Mouse (Mus musculus) stomach, embryonic 14.5 days (tissue): Measurements from ENCODE around the gene Itpr1. TPM values are rescaled to one million over a fixed set of nuclear protein-coding genes. Genes with fewer than 3 reads are reported as not detected.

Experiments used
- ATAC-seq: fragments of 200-750 bp; cut with Nextera tagmentation; 2 replicates; pipeline ENCODE4 v1.8.0; 2017; ENCODE audit warnings: low read depth, moderate TSS enrichment; ENCODE audit not compliant: insufficient number of reproducible peaks, insufficient read depth, low FRiP score
- H3K27ac ChIP-seq: fragments of 300-500 bp; sonication (generic); 2 replicates; pipeline ENCODE4 v1.5.1; 2014; ENCODE audit warnings: mild to moderate bottlenecking, low read length, moderate library complexity, mixed read lengths
- H3K27me3 ChIP-seq: fragments of 300-500 bp; sonication (generic); 2 replicates; pipeline ENCODE4 v1.6.1; 2014; ENCODE audit warnings: low read length, control low read depth, mixed read lengths; ENCODE audit not compliant: control insufficient read depth, insufficient read depth
- H3K36me3 ChIP-seq: fragments of 300-500 bp; sonication (generic); 2 replicates; pipeline ENCODE4 v1.6.1; 2014; ENCODE audit warnings: mild to moderate bottlenecking, control low read depth, low read length, moderate library complexity, mixed read lengths; ENCODE audit not compliant: control insufficient read depth, insufficient read depth
- H3K4me1 ChIP-seq: fragments of 300-500 bp; sonication (generic); 2 replicates; pipeline ENCODE4 v1.6.1; 2014; ENCODE audit warnings: low read length, control low read depth, mixed read lengths; ENCODE audit not compliant: control insufficient read depth, insufficient read depth
- H3K4me2 ChIP-seq: fragments of 300-500 bp; sonication (generic); replicated peaks from 2 replicates; pipeline ENCODE4 v1.6.1; 2014; ENCODE audit warnings: low read depth, low read length, control low read depth
- H3K4me3 ChIP-seq: fragments of 300-500 bp; sonication (generic); 2 replicates; pipeline ENCODE4 v1.5.1; 2014; ENCODE audit warnings: low read depth, low read length, control low read depth
- H3K9ac ChIP-seq: fragments of 300-500 bp; sonication (generic); replicated peaks from 2 replicates; pipeline ENCODE4 v1.6.1; 2014; ENCODE audit warnings: low read depth, mild to moderate bottlenecking, control low read depth, low read length, moderate library complexity, mixed read lengths
- H3K9me3 ChIP-seq: fragments of 300-500 bp; sonication (generic); 2 replicates; pipeline ENCODE4 v1.6.1; 2016; ENCODE audit warnings: low read depth, low read length, control low read depth; ENCODE audit not compliant: control insufficient read depth
- WGBS: fragments of 180-500 bp; shearing (Covaris S2); extraction: QIAGEN DNeasy Blood & Tissue Kit; methylation state at CpG from one replicate; pipeline ENCODE4 v1.1.7; 2014; 5-methylcytosine and 5-hydroxymethylcytosine counted together
- polyA plus RNA-seq: library from polyadenylated mRNA; unstranded; fragments of >200 nt; fragmentation: Nextera tagmentation; extraction: Ambion mirVana; gene quantifications from 2 replicates; pipeline ENCODE4 v1.2.1, GENCODE M21; 2014

The Itpr1 gene
- polyA plus RNA-seq, 1 experiment from 2014 or later = 13.5 TPM

- H3K9ac ChIP-seq = no peak overlapping the region
- no peak for ATAC-seq
Observed at GRCm38 (mm10) chr6:108316951-108317350, 104.1 kb downstream of the Itpr1 start.

GRCm38 (mm10) chr6:108321653-108322052 lies 108.8 kb downstream of the Itpr1 start:
- Histone ChIP-seq H3K9ac (no peak overlapping the region), H3K36me3 (no peaks in the 10 kb centered on the region), H3K27me3 (no peaks in the 10 kb centered on the region), H3K27ac (no peak overlapping the region), H3K9me3 (no peaks in the 10 kb centered on the region), H3K4me3 (no peak overlapping the region), H3K4me2 (no peak overlapping the region), H3K4me1 (peaks cover 4% of the 10 kb centered on the region; the same call in 1 of the 2 replicates)
- WGBS = 62% methylated on average over 2 of the region's 2 CpGs
- ATAC-seq = no peak

More at GRCm38 (mm10) chr6:108316951-108317350, 104.1 kb downstream of the Itpr1 start:
- Histone ChIP-seq H3K27me3 (no peaks in the 10 kb centered on the region), H3K27ac (no peak overlapping the region), H3K4me1 (peaks cover 4% of the 10 kb centered on the region; the same call in 1 of the 2 replicates), H3K9me3 (no peaks in the 10 kb centered on the region), H3K4me3 (no peak overlapping the region), H3K36me3 (no peaks in the 10 kb centered on the region), H3K4me2 (no peak overlapping the region)
- WGBS = 59% methylated on average over 1 of the region's 1 CpGs

GRCm38 (mm10) chr6:108324464-108325025 lies 111.6 kb downstream of the Itpr1 start:
- Histone ChIP-seq H3K4me2 (no peak overlapping the region), H3K27ac (no peak overlapping the region), H3K27me3 (no peaks in the 10 kb centered on the region), H3K9me3 (no peaks in the 10 kb centered on the region), H3K36me3 (no peaks in the 10 kb centered on the region), H3K4me3 (no peak overlapping the region), H3K4me1 (peaks cover 4% of the 10 kb centered on the region; the same call in 1 of the 2 replicates), H3K9ac (no peak overlapping the region)
- WGBS = 72% methylated on average over 6 of the region's 6 CpGs
- no peak for ATAC-seq

- no peak overlapping the region for H3K9ac ChIP-seq
- no peak overlapping the region for H3K4me2 ChIP-seq
- ATAC-seq = no peak
- no peaks in the 10 kb centered on the region for H3K36me3 ChIP-seq
- H3K27me3 ChIP-seq = no peaks in the 10 kb centered on the region
- no peak overlapping the region for H3K4me3 ChIP-seq
- 92% methylated on average over 10 of the region's 10 CpGs for WGBS
- no peak overlapping the region for H3K27ac ChIP-seq
- H3K9me3 ChIP-seq = no peaks in the 10 kb centered on the region
- peaks cover 4% of the 10 kb centered on the region; the same call in 1 of the 2 replicates for H3K4me1 ChIP-seq
Observed at GRCm38 (mm10) chr6:108325400-108325799, 112.5 kb downstream of the Itpr1 start.

- no peaks in the 10 kb centered on the region for H3K27me3 ChIP-seq
- 87% methylated on average over 12 of the region's 12 CpGs for WGBS
- H3K4me1 ChIP-seq = peaks cover 4% of the 10 kb centered on the region; the same call in 1 of the 2 replicates
- H3K4me3 ChIP-seq = no peak overlapping the region
- no peak for ATAC-seq
- no peak overlapping the region for H3K4me2 ChIP-seq
- no peak overlapping the region for H3K27ac ChIP-seq
- no peak overlapping the region for H3K9ac ChIP-seq
- no peaks in the 10 kb centered on the region for H3K9me3 ChIP-seq
- no peaks in the 10 kb centered on the region for H3K36me3 ChIP-seq
Observed at GRCm38 (mm10) chr6:108325948-108326411, 113.1 kb downstream of the Itpr1 start.

- H3K4me3 ChIP-seq = no peak overlapping the region
- no peak overlapping the region for H3K9ac ChIP-seq
- no peak overlapping the region for H3K4me2 ChIP-seq
- H3K27me3 ChIP-seq = no peaks in the 10 kb centered on the region
- H3K4me1 ChIP-seq = no peaks in the 10 kb centered on the region
- no peak for ATAC-seq
- H3K36me3 ChIP-seq = no peaks in the 10 kb centered on the region
- no peaks in the 10 kb centered on the region for H3K9me3 ChIP-seq
- 66% methylated on average over 10 of the region's 10 CpGs for WGBS
- no peak overlapping the region for H3K27ac ChIP-seq
Observed at GRCm38 (mm10) chr6:108326751-108327161, 113.9 kb downstream of the Itpr1 start.

- Histone ChIP-seq H3K9me3 (no peaks in the 10 kb centered on the region), H3K27me3 (no peaks in the 10 kb centered on the region), H3K4me3 (no peak overlapping the region), H3K9ac (no peak overlapping the region), H3K4me1 (no peaks in the 10 kb centered on the region), H3K4me2 (no peak overlapping the region), H3K27ac (no peak overlapping the region), H3K36me3 (no peaks in the 10 kb centered on the region)
- 63% methylated on average over 6 of the region's 6 CpGs for WGBS
- 0 out of 2 replicates have a peak, but pooled peaks have one; percentile 37 for ATAC-seq
Observed at GRCm38 (mm10) chr6:108327561-108327960, 114.7 kb downstream of the Itpr1 start.

- no peaks in the 10 kb centered on the region for H3K27me3 ChIP-seq
- H3K27ac ChIP-seq = no peak overlapping the region
- H3K9ac ChIP-seq = no peak overlapping the region
- 72% methylated on average over 7 of the region's 7 CpGs for WGBS
- H3K36me3 ChIP-seq = no peaks in the 10 kb centered on the region
- H3K4me1 ChIP-seq = no peaks in the 10 kb centered on the region
- H3K4me2 ChIP-seq = no peak overlapping the region
- ATAC-seq = no peak
- no peaks in the 10 kb centered on the region for H3K9me3 ChIP-seq
- no peak overlapping the region for H3K4me3 ChIP-seq
Observed at GRCm38 (mm10) chr6:108328296-108328695, 115.4 kb downstream of the Itpr1 start.

- H3K27me3 ChIP-seq = no peaks in the 10 kb centered on the region
- no peak overlapping the region for H3K4me2 ChIP-seq
- no peak overlapping the region for H3K27ac ChIP-seq
- H3K9me3 ChIP-seq = no peaks in the 10 kb centered on the region
- H3K4me1 ChIP-seq = no peaks in the 10 kb centered on the region
- no peak overlapping the region for H3K4me3 ChIP-seq
- ATAC-seq = no peak
- 83% methylated on average over 8 of the region's 8 CpGs for WGBS
- no peak overlapping the region for H3K9ac ChIP-seq
- H3K36me3 ChIP-seq = no peaks in the 10 kb centered on the region
Observed at GRCm38 (mm10) chr6:108330461-108330860, 117.6 kb downstream of the Itpr1 start.
